Mouse (Mus musculus): ENCODE data around the gene Cdr2. TPM values are rescaled to one million over a fixed set of nuclear protein-coding genes. Genes with fewer than 3 reads are reported as not detected.
A peak's percentile ranks its signal among the peaks of the same experiment; 100 is the strongest.

The Cdr2 gene
- polyA plus RNA-seq, 1 experiment, result 23.2 TPM

- TF ChIP-seq EP300 (IDR thresholded peaks at IDR 0.05; ENCODE audit: insufficient read depth, low read depth, low read length) (no peak), CTCF (IDR thresholded peaks at IDR 0.05; ENCODE audit: low read depth, low read length) (no peak), POLR2A (IDR thresholded peaks at IDR 0.05; ENCODE audit: insufficient read depth, low read length) (no peak)
- peaks cover 63% of the 10 kb centered on the region for H3K36me3 ChIP-seq (ENCODE audit: control insufficient read depth, insufficient read depth, low read length, poor library complexity, severe bottlenecking)
Observed at GRCm38 (mm10) chr7:120942506-120942905, 39.6 kb downstream of the Cdr2 start.

DNA sequence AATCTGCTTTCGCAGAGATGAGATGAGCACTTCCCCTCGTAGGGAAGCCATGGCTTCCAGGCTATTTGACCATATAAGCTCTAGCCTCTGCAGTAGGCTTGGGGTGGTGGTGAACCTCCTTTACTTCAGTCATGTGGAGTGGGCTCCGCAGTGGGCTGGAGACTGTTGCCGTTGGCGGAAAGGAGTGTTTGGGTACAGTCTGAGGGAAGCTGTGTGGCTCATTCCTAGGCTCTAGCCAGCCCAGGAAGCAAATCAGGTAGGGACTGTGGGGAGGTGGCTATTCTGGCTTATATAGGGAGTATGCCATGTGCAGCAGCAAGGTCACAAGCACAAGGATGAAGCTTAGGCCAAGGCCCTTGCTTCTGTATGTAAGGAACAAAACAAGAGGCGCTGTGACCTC lies 40.9 kb downstream of the Cdr2 start:
- H3K27ac ChIP-seq (ENCODE audit: insufficient read depth, low read length), result no peak overlapping the region
- no peaks in the 10 kb centered on the region for H3K9me3 ChIP-seq (replicated peaks; ENCODE audit: control insufficient read depth, insufficient read depth, low read length, poor library complexity, severe bottlenecking)
- TF ChIP-seq CTCF (IDR thresholded peaks at IDR 0.05; ENCODE audit: low read depth, low read length), result no peak
- TF ChIP-seq EP300 (IDR thresholded peaks at IDR 0.05; ENCODE audit: insufficient read depth, low read depth, low read length), result no peak
- TF ChIP-seq POLR2A (IDR thresholded peaks at IDR 0.05; ENCODE audit: insufficient read depth, low read length), result no peak
- H3K9ac ChIP-seq (ENCODE audit: low read depth, poor library complexity, severe bottlenecking), result no peak overlapping the region
- peaks cover 75% of the 10 kb centered on the region for H3K36me3 ChIP-seq (ENCODE audit: control insufficient read depth, insufficient read depth, low read length, poor library complexity, severe bottlenecking)
- H3K27me3 ChIP-seq (ENCODE audit: control insufficient read depth, insufficient read depth, low read length, poor library complexity, severe bottlenecking), result no peaks in the 10 kb centered on the region
- H3K4me1 ChIP-seq (ENCODE audit: control insufficient read depth, insufficient read depth, low read length), result no peaks in the 10 kb centered on the region
- no peak overlapping the region for H3K4me3 ChIP-seq (ENCODE audit: low read depth, low read length)

More at GRCm38 (mm10) chr7:120942506-120942905, 39.6 kb downstream of the Cdr2 start:
- Histone ChIP-seq H3K4me3 (ENCODE audit: low read depth, low read length) (no peak overlapping the region), H3K9me3 (replicated peaks; ENCODE audit: control insufficient read depth, insufficient read depth, low read length, poor library complexity, severe bottlenecking) (no peaks in the 10 kb centered on the region), H3K9ac (ENCODE audit: low read depth, poor library complexity, severe bottlenecking) (no peak overlapping the region), H3K4me1 (ENCODE audit: control insufficient read depth, insufficient read depth, low read length) (no peaks in the 10 kb centered on the region), H3K27ac (ENCODE audit: insufficient read depth, low read length) (no peak overlapping the region), H3K27me3 (ENCODE audit: control insufficient read depth, insufficient read depth, low read length, poor library complexity, severe bottlenecking) (no peaks in the 10 kb centered on the region)

- Histone ChIP-seq H3K36me3 (ENCODE audit: control insufficient read depth, insufficient read depth, low read length, poor library complexity, severe bottlenecking) (peaks cover 78% of the 10 kb centered on the region), H3K9ac (ENCODE audit: low read depth, poor library complexity, severe bottlenecking) (no peak overlapping the region), H3K27ac (ENCODE audit: insufficient read depth, low read length) (no peak overlapping the region), H3K9me3 (replicated peaks; ENCODE audit: control insufficient read depth, insufficient read depth, low read length, poor library complexity, severe bottlenecking) (no peaks in the 10 kb centered on the region), H3K4me3 (ENCODE audit: low read depth, low read length) (no peak overlapping the region), H3K27me3 (ENCODE audit: control insufficient read depth, insufficient read depth, low read length, poor library complexity, severe bottlenecking) (no peaks in the 10 kb centered on the region), H3K4me1 (ENCODE audit: control insufficient read depth, insufficient read depth, low read length) (no peaks in the 10 kb centered on the region)
- TF ChIP-seq CTCF (IDR thresholded peaks at IDR 0.05; ENCODE audit: low read depth, low read length) (no peak), EP300 (IDR thresholded peaks at IDR 0.05; ENCODE audit: insufficient read depth, low read depth, low read length) (no peak), POLR2A (IDR thresholded peaks at IDR 0.05; ENCODE audit: insufficient read depth, low read length) (no peak)
Observed at GRCm38 (mm10) chr7:120940343-120940742, 41.8 kb downstream of the Cdr2 start.

DNA sequence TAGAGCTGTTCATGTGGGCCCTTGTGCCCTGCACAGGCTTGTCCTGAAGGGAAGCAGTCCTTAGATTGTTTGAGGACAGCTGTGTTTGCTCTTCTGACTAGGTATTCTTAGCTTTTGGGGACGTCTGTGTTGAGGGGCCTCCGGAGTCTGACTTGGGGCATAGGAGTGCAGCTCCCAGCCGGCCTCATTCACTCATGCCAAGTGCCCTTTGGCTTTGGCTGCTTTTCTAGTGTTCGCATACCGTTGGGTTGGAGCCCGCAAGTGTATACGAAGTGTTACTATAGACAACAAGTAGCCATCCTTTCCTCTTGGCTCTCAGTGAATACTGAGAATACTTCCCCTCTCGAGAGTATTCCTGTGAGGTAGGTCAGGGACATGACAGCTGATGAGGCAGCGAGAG lies 43.9 kb downstream of the Cdr2 start:
- H3K27ac ChIP-seq (ENCODE audit: insufficient read depth, low read length), result no peak overlapping the region
- no peaks in the 10 kb centered on the region for H3K9me3 ChIP-seq (replicated peaks; ENCODE audit: control insufficient read depth, insufficient read depth, low read length, poor library complexity, severe bottlenecking)
- H3K4me3 ChIP-seq (ENCODE audit: low read depth, low read length), result no peak overlapping the region
- no peak for TF ChIP-seq EP300 (IDR thresholded peaks at IDR 0.05; ENCODE audit: insufficient read depth, low read depth, low read length)
- no peak for TF ChIP-seq CTCF (IDR thresholded peaks at IDR 0.05; ENCODE audit: low read depth, low read length)
- TF ChIP-seq POLR2A (IDR thresholded peaks at IDR 0.05; ENCODE audit: insufficient read depth, low read length), result no peak
- no peaks in the 10 kb centered on the region for H3K27me3 ChIP-seq (ENCODE audit: control insufficient read depth, insufficient read depth, low read length, poor library complexity, severe bottlenecking)
- no peaks in the 10 kb centered on the region for H3K4me1 ChIP-seq (ENCODE audit: control insufficient read depth, insufficient read depth, low read length)
- peaks cover 79% of the 10 kb centered on the region for H3K36me3 ChIP-seq (ENCODE audit: control insufficient read depth, insufficient read depth, low read length, poor library complexity, severe bottlenecking)
- no peak overlapping the region for H3K9ac ChIP-seq (ENCODE audit: low read depth, poor library complexity, severe bottlenecking)

- TF ChIP-seq EP300 (IDR thresholded peaks at IDR 0.05; ENCODE audit: insufficient read depth, low read depth, low read length), result no peak
- Histone ChIP-seq H3K9ac (ENCODE audit: low read depth, poor library complexity, severe bottlenecking) (no peak overlapping the region), H3K36me3 (ENCODE audit: control insufficient read depth, insufficient read depth, low read length, poor library complexity, severe bottlenecking) (peaks cover 73% of the 10 kb centered on the region), H3K9me3 (replicated peaks; ENCODE audit: control insufficient read depth, insufficient read depth, low read length, poor library complexity, severe bottlenecking) (no peaks in the 10 kb centered on the region), H3K4me3 (ENCODE audit: low read depth, low read length) (no peak overlapping the region), H3K27me3 (ENCODE audit: control insufficient read depth, insufficient read depth, low read length, poor library complexity, severe bottlenecking) (no peaks in the 10 kb centered on the region), H3K27ac (ENCODE audit: insufficient read depth, low read length) (no peak overlapping the region), H3K4me1 (ENCODE audit: control insufficient read depth, insufficient read depth, low read length) (no peaks in the 10 kb centered on the region)
Observed at GRCm38 (mm10) chr7:120936522-120936921, 45.6 kb downstream of the Cdr2 start.

DNA sequence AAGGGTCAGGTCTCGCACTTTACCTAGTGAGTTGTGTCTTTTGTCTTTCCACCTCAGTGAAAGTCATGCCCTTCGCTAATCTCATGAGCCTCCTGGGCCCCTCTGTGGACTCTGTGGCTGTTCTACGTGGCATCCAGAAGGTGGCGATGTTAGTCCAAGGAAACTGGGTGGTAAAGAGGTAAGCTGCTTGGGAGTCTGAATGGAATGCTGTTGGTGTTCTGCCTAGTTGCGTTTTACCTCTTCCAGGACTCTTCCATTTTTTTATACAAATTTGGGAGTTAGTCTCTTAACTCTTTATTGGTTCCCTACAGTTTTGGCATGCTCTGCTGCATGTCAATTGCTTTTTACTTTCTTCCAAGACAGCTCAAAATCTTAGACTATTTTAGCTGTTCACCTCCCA lies 47.4 kb downstream of the Cdr2 start:
- H3K27me3 ChIP-seq (ENCODE audit: control insufficient read depth, insufficient read depth, low read length, poor library complexity, severe bottlenecking), result no peaks in the 10 kb centered on the region
- H3K9ac ChIP-seq (ENCODE audit: low read depth, poor library complexity, severe bottlenecking), result no peak overlapping the region
- TF ChIP-seq EP300 (IDR thresholded peaks at IDR 0.05; ENCODE audit: insufficient read depth, low read depth, low read length) (no peak), CTCF (IDR thresholded peaks at IDR 0.05; ENCODE audit: low read depth, low read length) (peak; percentile 60)
- no peak overlapping the region for H3K4me3 ChIP-seq (ENCODE audit: low read depth, low read length)
- no peaks in the 10 kb centered on the region for H3K9me3 ChIP-seq (replicated peaks; ENCODE audit: control insufficient read depth, insufficient read depth, low read length, poor library complexity, severe bottlenecking)
- no peaks in the 10 kb centered on the region for H3K4me1 ChIP-seq (ENCODE audit: control insufficient read depth, insufficient read depth, low read length)
- H3K27ac ChIP-seq (ENCODE audit: insufficient read depth, low read length), result no peak overlapping the region
- H3K36me3 ChIP-seq (ENCODE audit: control insufficient read depth, insufficient read depth, low read length, poor library complexity, severe bottlenecking), result peaks cover 73% of the 10 kb centered on the region
